Mouse (Mus musculus) forebrain, embryonic 16.5 days (tissue): ENCODE measurements around the gene Twist1. TPM values are rescaled to one million over a fixed set of nuclear protein-coding genes. Genes with fewer than 3 reads are reported as not detected.

ENCODE experiments used
- ATAC-seq: fragments of 200-750 bp; cut with Nextera tagmentation; 2 replicates; pipeline ENCODE4 v1.8.0; 2017; ENCODE audit warnings: mild to moderate bottlenecking, moderate library complexity
- H3K27ac ChIP-seq: fragments of 300-500 bp; sonication (generic); 2 replicates; pipeline ENCODE4 v1.5.1; 2014; ENCODE audit warnings: low read length, control low read depth
- H3K27me3 ChIP-seq: fragments of 300-500 bp; sonication (generic); replicated peaks from 2 replicates; pipeline ENCODE4 v1.6.1; 2014; ENCODE audit warnings: low read length; ENCODE audit not compliant: control insufficient read depth, insufficient read depth
- H3K36me3 ChIP-seq: fragments of 300-500 bp; sonication (generic); 2 replicates; pipeline ENCODE4 v1.6.1; 2014; ENCODE audit not compliant: control insufficient read depth, insufficient read depth
- H3K4me1 ChIP-seq: fragments of 300-500 bp; sonication (generic); replicated peaks from 2 replicates; pipeline ENCODE4 v1.6.1; 2014; ENCODE audit warnings: low read length; ENCODE audit not compliant: control insufficient read depth, insufficient read depth
- H3K4me2 ChIP-seq: fragments of 300-500 bp; sonication (generic); 2 replicates; pipeline ENCODE4 v1.6.1; 2014; ENCODE audit warnings: mild to moderate bottlenecking, low read length, control low read depth
- H3K4me3 ChIP-seq: fragments of 300-500 bp; sonication (generic); replicated peaks from 2 replicates; pipeline ENCODE4 v1.5.1; 2014; ENCODE audit warnings: mild to moderate bottlenecking, low read length, control low read depth
- H3K9ac ChIP-seq: fragments of 300-500 bp; sonication (generic); replicated peaks from 2 replicates; pipeline ENCODE4 v1.6.1; 2014; ENCODE audit warnings: low read depth, low read length, control low read depth
- H3K9me3 ChIP-seq: fragments of 300-500 bp; sonication (generic); 2 replicates; pipeline ENCODE4 v1.6.1; 2016; ENCODE audit warnings: low read length; ENCODE audit not compliant: control insufficient read depth
- WGBS: fragments of 180-500 bp; shearing (Covaris S2); extraction: QIAGEN DNeasy Blood & Tissue Kit; methylation state at CpG from one replicate; pipeline ENCODE4 v1.1.7; 2014; 5-methylcytosine and 5-hydroxymethylcytosine counted together
- polyA plus RNA-seq: library from polyadenylated mRNA; unstranded; fragments of >200 nt; fragmentation: Nextera tagmentation; extraction: Ambion mirVana; gene quantifications from 2 replicates; pipeline ENCODE4 v1.2.1, GENCODE M21; 2015

The Twist1 gene
- polyA plus RNA-seq, 1 experiment from 2014 or later: 0.51 TPM

DNA sequence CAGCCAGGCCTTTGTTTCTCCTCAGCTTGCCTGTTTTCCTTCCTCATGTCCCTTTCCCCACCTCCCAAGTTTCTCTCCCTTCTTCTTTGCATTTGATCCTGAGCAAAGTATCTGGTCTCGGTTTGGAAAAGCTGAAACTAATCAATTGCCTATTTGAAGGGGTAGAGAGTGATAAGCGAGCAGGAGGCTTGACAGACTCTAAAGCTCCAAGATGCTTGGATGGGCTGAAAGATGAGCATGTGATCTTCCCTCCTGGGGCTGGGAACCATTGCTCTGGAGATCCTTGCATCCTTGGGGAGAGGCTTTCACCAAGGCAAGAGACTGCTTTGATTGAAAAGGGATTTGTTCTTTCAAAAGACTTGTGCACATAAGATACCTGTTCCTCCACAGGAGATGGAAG, 7.0 kb downstream of the Twist1 start:
- no peaks in the 10 kb centered on the region for H3K9me3 ChIP-seq
- no peak for ATAC-seq
- H3K36me3 ChIP-seq: no peaks in the 10 kb centered on the region
- no peak overlapping the region for H3K4me2 ChIP-seq
- peaks cover 56% of the 10 kb centered on the region for H3K27me3 ChIP-seq
- WGBS: 14% methylated on average over 2 of the region's 2 CpGs
- H3K4me3 ChIP-seq: no peak overlapping the region
- peaks cover 9% of the 10 kb centered on the region for H3K4me1 ChIP-seq
- no peak overlapping the region for H3K9ac ChIP-seq
- H3K27ac ChIP-seq: no peak overlapping the region

DNA sequence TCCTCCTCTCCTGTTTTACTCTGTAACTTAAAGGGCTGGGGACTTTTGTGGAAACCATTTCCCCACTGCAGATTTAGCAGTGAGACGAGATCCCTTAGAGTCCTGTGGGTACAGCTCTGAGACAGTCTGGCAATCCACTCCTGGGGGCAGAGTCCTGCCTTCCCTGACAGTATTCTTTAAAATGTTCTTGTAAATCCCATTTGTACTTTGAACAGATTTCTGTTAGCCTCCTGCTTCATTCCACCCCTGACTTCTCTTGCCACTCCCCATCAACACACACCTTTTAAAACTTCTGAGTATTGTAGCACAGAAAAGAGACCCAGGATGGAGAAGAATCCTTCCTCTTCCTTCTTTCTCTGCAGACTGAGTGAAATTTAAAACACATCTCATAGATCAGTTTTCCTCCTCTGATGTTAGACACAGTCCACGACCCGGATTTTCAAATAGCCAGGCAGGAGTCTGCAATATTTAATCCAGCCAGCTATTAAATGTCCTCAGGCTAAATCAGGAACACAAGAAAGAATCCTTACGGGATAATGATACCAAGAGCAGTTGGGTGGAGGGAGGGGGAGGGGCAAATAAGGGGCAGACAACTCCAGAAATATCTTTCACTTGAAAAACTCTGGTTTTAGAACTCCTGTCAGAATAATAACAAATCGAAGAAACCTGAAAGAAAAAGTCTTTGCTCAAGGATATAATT, 8.3 kb downstream of the Twist1 start:
- no peak for ATAC-seq
- Histone ChIP-seq H3K9me3 (no peaks in the 10 kb centered on the region), H3K4me3 (no peak overlapping the region), H3K9ac (no peak overlapping the region), H3K36me3 (no peaks in the 10 kb centered on the region), H3K4me1 (peaks cover 9% of the 10 kb centered on the region), H3K27me3 (peaks cover 63% of the 10 kb centered on the region), H3K27ac (no peak overlapping the region), H3K4me2 (no peak overlapping the region)
- 4% methylated on average over 5 of the region's 5 CpGs for WGBS

DNA sequence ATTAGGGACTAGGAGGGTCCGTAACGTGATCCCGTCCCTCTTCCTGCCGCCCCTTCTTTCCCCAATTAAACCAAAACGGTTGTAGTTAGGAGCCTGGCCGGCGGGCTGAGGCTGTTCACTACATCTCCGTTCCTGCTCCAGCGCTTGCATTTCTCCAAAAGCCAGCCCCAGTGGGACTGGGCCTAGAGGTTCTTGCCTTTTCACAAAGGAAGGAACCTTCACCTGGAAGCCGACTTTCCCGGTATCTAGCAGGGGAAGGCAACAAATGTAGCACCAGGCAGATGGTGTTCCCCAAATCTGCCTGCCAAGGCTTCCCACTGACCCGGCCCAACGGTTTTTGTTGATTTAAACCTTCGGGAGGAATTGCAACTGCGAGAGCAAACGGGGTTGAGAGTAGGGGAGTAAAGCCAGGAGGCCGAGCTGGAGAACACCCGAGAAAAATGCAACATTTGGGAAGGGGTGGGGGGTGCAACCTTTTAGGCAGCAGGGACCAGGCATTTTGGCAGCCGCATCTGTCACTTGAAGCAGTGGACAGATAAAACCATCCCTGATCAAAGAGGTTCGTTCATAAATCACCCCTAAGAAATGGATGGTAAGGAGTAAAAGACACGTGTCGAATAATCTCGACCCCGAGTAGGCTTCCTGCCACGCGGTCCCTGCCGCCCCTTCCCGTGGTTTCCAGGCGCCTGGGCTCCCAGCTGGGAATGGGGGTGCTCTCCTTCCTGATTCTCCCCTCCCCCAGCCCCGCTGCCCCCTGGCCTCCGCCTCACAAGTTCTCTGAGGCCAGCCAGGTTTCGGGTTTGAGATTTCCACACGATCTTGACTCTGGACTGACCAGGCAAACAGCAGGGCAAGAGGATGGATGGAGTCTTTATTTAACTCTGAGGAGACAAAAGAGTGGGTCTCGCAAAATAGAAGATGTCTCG, 9.3 kb downstream of the Twist1 start:
- Histone ChIP-seq H3K27me3 (peaks cover 66% of the 10 kb centered on the region), H3K4me2 (peak overlapping the region; percentile 16; the same call in 1 of the 2 replicates), H3K36me3 (no peaks in the 10 kb centered on the region), H3K27ac (no peak overlapping the region), H3K9me3 (no peaks in the 10 kb centered on the region), H3K9ac (no peak overlapping the region), H3K4me3 (no peak overlapping the region), H3K4me1 (peaks cover 9% of the 10 kb centered on the region)
- peak; percentile 16; the same call in 1 of the 2 replicates for ATAC-seq
- WGBS: under 1% methylated on average over 35 of the region's 35 CpGs

DNA sequence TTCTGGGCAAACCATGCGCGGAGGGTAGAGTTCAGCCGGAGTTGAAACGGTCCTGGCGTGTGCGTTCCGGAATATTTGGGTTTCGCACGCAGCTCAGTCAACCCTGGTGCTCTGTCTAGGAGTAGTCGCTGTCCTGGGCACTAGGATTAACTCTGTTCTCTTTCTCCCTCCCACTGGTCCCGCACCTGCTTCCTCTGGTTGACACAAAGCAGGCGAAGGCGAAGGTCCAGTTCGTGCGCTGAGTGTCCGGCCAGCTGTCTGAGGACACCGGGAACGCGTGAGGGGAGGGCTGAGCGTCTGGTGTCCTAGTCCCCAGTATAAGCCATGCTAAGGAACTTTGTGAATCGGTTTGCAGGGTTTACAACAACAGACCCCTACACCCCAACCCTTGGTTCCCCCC, 10.0 kb downstream of the Twist1 start:
- peaks cover 59% of the 10 kb centered on the region for H3K27me3 ChIP-seq
- no peaks in the 10 kb centered on the region for H3K36me3 ChIP-seq
- H3K9me3 ChIP-seq: no peaks in the 10 kb centered on the region
- no peak overlapping the region for H3K9ac ChIP-seq
- H3K4me1 ChIP-seq: peaks cover 9% of the 10 kb centered on the region
- H3K4me3 ChIP-seq: no peak overlapping the region
- WGBS: under 1% methylated on average over 21 of the region's 21 CpGs
- no peak overlapping the region for H3K27ac ChIP-seq
- peak; percentile 48 for ATAC-seq
- peak overlapping the region; percentile 16 for H3K4me2 ChIP-seq

DNA sequence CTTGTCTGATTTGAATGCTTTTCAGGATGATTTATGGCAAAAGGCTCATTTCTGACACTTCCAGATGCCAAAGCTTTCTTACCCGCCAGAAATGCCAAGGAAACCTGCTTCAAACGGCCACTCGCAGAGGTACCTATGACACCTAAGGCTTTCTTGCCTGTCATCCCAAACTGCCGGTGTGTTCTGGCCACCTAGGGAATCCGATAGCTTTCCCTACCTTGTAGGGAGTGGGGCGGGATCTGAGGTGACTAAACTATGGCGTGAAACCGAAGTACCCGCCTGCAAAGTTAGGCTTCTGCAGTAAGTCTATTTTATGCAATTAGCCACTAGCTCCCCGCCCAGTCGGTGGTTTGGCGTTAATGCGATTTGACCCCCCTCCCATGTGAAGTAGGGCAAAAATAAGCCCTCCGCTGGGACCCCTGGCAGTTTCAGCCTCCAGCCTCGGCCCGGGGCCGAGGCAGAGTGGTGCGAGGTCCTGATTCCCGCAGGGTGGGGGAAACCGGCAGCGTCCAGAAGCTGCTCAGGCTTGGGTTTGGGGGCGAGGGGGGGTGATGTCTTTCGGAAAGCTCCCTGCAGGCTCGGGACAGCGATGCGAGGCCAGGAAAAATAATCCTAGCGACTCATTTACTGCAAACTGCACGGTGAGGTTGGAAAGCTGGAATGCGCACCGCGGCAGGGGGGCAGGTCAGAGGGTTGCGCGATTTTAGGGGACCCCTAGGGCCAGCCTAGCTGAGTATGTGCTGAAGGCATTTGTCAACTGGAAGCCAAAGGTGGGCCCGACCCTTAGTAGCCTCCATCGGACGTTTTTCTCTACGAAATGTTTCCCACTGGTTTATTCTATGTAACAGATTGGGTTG, 10.8 kb downstream of the Twist1 start:
- Histone ChIP-seq H3K9ac (no peak overlapping the region), H3K27me3 (peaks cover 57% of the 10 kb centered on the region), H3K4me3 (no peak overlapping the region), H3K9me3 (no peaks in the 10 kb centered on the region), H3K36me3 (no peaks in the 10 kb centered on the region), H3K27ac (no peak overlapping the region), H3K4me2 (no peak overlapping the region), H3K4me1 (peaks cover 6% of the 10 kb centered on the region)
- ATAC-seq: no peak
- under 1% methylated on average over 37 of the region's 37 CpGs for WGBS

DNA sequence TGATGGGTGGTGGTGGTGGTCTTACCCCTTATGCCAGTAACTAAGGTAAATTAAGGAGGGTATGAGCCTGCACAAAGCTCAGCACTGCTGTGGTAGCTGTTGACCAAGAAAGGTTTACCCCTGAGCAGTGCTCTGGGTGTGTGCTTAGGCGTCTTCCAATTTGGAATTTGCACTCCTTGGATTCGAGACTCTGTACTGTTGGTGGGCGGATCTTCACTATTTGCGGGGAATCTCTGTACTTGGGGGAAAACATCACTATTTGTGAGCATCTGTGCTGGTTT, 11.4 kb downstream of the Twist1 start:
- Histone ChIP-seq H3K36me3 (no peaks in the 10 kb centered on the region), H3K9me3 (no peaks in the 10 kb centered on the region), H3K27ac (no peak overlapping the region), H3K4me3 (no peak overlapping the region), H3K27me3 (peaks cover 56% of the 10 kb centered on the region), H3K4me1 (peaks cover 6% of the 10 kb centered on the region), H3K9ac (no peak overlapping the region), H3K4me2 (no peak overlapping the region)
- WGBS: 4% methylated on average over 4 of the region's 4 CpGs
- no peak for ATAC-seq

DNA sequence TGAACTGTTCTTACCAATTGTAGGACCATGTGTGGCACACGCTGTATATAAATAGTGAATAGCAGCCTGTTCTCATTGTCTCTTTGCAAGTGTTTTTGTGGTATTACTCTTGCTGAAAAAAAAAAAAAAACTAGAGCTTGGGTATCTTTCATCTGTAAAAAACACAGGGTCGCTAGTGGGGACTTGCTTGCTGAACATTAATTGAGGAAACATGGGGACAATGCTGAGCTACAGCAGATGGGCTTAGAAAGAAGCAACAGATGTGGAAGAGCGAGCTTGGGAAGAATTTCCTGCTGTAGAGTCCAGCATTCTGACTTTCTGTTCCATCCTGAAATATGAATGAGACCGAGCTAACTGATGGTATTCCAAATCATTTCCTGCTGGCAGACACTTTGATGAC, 22.7 kb downstream of the Twist1 start:
- Histone ChIP-seq H3K36me3 (no peaks in the 10 kb centered on the region), H3K4me3 (no peak overlapping the region), H3K27me3 (no peaks in the 10 kb centered on the region), H3K27ac (no peak overlapping the region), H3K4me1 (no peaks in the 10 kb centered on the region), H3K4me2 (no peak overlapping the region), H3K9me3 (no peaks in the 10 kb centered on the region), H3K9ac (no peak overlapping the region)
- WGBS: 75% methylated on average over 4 of the region's 4 CpGs
- no peak for ATAC-seq

DNA sequence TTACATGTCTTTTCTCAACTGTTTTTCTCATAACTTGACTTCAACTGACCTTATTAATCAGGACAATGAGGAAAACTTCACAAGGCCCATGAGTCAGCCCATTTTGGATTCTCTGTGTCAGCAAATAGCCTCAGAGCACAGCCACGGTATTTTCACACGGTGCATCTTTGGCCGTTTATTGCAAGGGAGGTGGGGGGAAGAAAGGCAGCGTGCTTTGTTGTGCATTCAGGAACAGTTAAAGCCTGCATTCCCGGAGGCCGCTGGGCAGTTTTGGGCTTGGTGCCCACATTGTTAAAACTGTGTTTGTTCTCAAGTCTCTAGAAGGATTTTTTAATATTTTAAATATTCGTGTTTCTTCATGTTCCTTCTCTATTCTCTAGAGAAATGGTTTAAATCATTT, 24.0 kb downstream of the Twist1 start:
- Histone ChIP-seq H3K4me1 (no peaks in the 10 kb centered on the region), H3K4me2 (no peak overlapping the region), H3K27me3 (no peaks in the 10 kb centered on the region), H3K9ac (no peak overlapping the region), H3K36me3 (no peaks in the 10 kb centered on the region), H3K4me3 (no peak overlapping the region), H3K27ac (no peak overlapping the region), H3K9me3 (no peaks in the 10 kb centered on the region)
- ATAC-seq: no peak
- 9% methylated on average over 7 of the region's 7 CpGs for WGBS

DNA sequence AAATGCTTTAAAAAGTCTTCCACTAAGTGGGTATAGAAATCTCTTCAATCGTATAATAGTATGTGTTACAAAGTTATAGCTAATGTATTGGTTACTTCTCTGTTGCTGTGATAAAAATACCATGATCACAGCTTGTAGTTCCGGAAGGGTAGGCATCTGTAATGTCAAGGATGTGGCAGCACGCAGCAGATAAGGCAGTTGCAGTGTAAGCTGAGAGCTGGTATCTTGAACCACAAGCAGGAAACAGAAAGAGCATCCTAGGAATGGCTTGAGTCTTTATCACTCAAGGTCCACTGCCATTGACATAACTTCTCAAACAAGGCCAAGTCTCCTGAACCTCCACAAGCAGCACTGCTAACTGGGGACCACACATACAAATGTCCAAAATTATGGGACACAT, 35.7 kb downstream of the Twist1 start:
- Histone ChIP-seq H3K27me3 (no peaks in the 10 kb centered on the region), H3K27ac (no peak overlapping the region), H3K9ac (no peak overlapping the region), H3K36me3 (no peaks in the 10 kb centered on the region), H3K4me3 (no peak overlapping the region), H3K4me2 (no peak overlapping the region), H3K4me1 (no peaks in the 10 kb centered on the region), H3K9me3 (no peaks in the 10 kb centered on the region)
- WGBS: 96% methylated on average over 3 of the region's 3 CpGs
- ATAC-seq: no peak
